30 mouse cellular contexts compared by ENCODE assay signal in the genomic region with DNA sequence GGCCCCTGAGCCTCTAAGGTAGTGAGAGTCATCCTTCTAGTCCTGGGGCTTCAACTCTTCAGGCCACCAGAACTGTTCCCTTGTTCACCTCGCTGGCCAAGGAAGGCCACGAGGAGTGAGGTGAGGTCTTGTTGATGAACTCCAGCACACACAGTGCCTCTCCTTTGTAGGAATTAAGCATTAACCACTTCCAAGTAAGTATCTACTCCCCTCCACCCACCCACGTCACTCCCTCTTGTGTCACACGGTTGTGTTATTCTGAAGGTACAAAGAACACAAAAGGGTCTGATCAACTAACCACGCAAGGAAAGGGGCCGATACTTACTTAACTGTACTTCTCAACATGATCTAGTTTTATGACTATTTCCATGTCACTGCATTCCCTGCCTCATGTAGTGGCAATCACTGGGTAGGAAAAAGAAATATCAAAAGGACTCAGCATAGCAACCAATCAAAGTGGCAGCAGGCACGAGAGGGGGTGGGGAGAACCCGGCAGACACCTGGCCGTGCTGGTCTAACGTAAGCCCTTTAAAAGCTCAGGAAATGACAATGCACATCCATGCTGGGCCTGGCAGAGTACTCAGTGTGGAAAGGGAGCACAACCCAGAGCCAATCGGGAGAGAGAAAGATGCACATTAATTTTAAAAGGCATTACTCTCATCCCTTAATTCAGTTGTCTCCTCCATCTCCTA. TPM values are rescaled to one million over a fixed set of nuclear protein-coding genes. Genes with fewer than 3 reads are reported as not detected.
DNase-seq lines count a peak whose midpoint lies in the region; ATAC-seq and TF ChIP-seq lines count a peak whose summit lies in the region.
"Had no signal": no experiment of that assay in that cellular context is flagged by ENCODE, and none has a peak within 500 bp of the region (broad histone marks: within the 10 kb centered on the region; RNA-seq: fewer than 3 reads in every experiment).

No protein-coding gene starts in this region.

- no peak overlapping the region for H3K9ac ChIP-seq in kidney, embryonic 16.5 days (replicated peaks; ENCODE audit: low read length)
- H3K9ac ChIP-seq in forebrain, postnatal 0 days = no peak overlapping the region
- H3K9ac ChIP-seq: embryonic facial prominence, embryonic 15.5 days; forebrain, embryonic 13.5 days; hindbrain, embryonic 15.5 days; limb, embryonic 13.5 days; lung, embryonic 15.5 days; neural tube, embryonic 13.5 days had no signal

- no peak for ATAC-seq in kidney, embryonic 16.5 days (ENCODE audit: low FRiP score, low TSS enrichment)
- ATAC-seq in forebrain, postnatal 0 days = no peak
- ATAC-seq: CD4-positive, CD25-positive, alpha-beta regulatory T cell, adult 4 months; forebrain, embryonic 13.5 days; inflammation-experienced regulatory T-cells, adult 6 months had no signal

- peak; percentile 24 for DNase-seq in kidney, adult 18-20 months
- peak; percentile 13 for DNase-seq in retina, adult 2 months (ENCODE audit: low read depth, low spot score)
- no peak for DNase-seq in retina, postnatal 1 day
- peak; percentile 27 to 34 for DNase-seq in thymus, postnatal 10 days (ENCODE audit: low spot score in 2 of 2)
- peak; percentile 78 for DNase-seq in yolk sac, embryonic 10.5 days (ENCODE audit: low spot score)
- DNase-seq in forebrain, postnatal 0 days = no peak
- no peak for DNase-seq in Muller cell, postnatal 12 days (ENCODE audit: inconsistent ontology term)
- DNase-seq: adrenal gland, adult 2 months; adrenal gland, postnatal 36 days; cerebellum, adult 18-20 months; cerebellum, postnatal 14 days; gastrocnemius, postnatal 25 days; heart, adult 18-20 months; right cerebral cortex, postnatal 14 days had no signal

- H3K4me1 ChIP-seq in kidney, embryonic 16.5 days (ENCODE audit: insufficient read depth, low read length) = no peaks in the 10 kb centered on the region
- H3K4me1 ChIP-seq in forebrain, postnatal 0 days (ENCODE audit: insufficient read depth) = no peaks in the 10 kb centered on the region
- H3K4me1 ChIP-seq: embryonic facial prominence, embryonic 10.5 days; embryonic facial prominence, embryonic 15.5 days; forebrain, embryonic 13.5 days; hindbrain, embryonic 10.5 days; hindbrain, embryonic 15.5 days; limb, embryonic 13.5 days; midbrain, embryonic 10.5 days; neural tube, embryonic 13.5 days had no signal

- H3K27ac ChIP-seq in kidney, embryonic 16.5 days (ENCODE audit: low read length) = no peak overlapping the region
- H3K27ac ChIP-seq in forebrain, postnatal 0 days (ENCODE audit: low read depth, low read length) = no peak overlapping the region
- H3K27ac ChIP-seq: embryonic facial prominence, embryonic 10.5 days; embryonic facial prominence, embryonic 15.5 days; forebrain, embryonic 13.5 days; hindbrain, embryonic 10.5 days; hindbrain, embryonic 15.5 days; layer of hippocampus, adult 2 months; limb, embryonic 13.5 days; lung, embryonic 15.5 days; midbrain, embryonic 10.5 days; neural tube, embryonic 13.5 days had no signal

- peaks cover 19% of the 10 kb centered on the region for H3K36me3 ChIP-seq in kidney, embryonic 16.5 days (ENCODE audit: insufficient read depth, low read length)
- peaks cover 76% of the 10 kb centered on the region for H3K36me3 ChIP-seq in forebrain, postnatal 0 days (ENCODE audit: insufficient read depth)

- no peaks in the 10 kb centered on the region for H3K27me3 ChIP-seq in kidney, embryonic 16.5 days (ENCODE audit: insufficient read depth, low read length)
- no peaks in the 10 kb centered on the region for H3K27me3 ChIP-seq in forebrain, postnatal 0 days (ENCODE audit: insufficient read depth, low read length)
- H3K27me3 ChIP-seq: embryonic facial prominence, embryonic 15.5 days; forebrain, embryonic 13.5 days; hindbrain, embryonic 15.5 days; limb, embryonic 13.5 days; lung, embryonic 15.5 days; neural tube, embryonic 13.5 days had no signal

- WGBS in kidney, embryonic 16.5 days = 83% methylated on average over 11 of the region's 11 CpGs
- 88% methylated on average over 11 of the region's 11 CpGs for WGBS in forebrain, postnatal 0 days

- H3K4me2 ChIP-seq in kidney, embryonic 16.5 days (replicated peaks; ENCODE audit: low read depth, low read length) = no peak overlapping the region
- H3K4me2 ChIP-seq in forebrain, postnatal 0 days (ENCODE audit: low read depth) = no peak overlapping the region
- H3K4me2 ChIP-seq: embryonic facial prominence, embryonic 15.5 days; forebrain, embryonic 13.5 days; heart, embryonic 11.5 days; hindbrain, embryonic 15.5 days; limb, embryonic 13.5 days; liver, embryonic 11.5 days; lung, embryonic 15.5 days; neural tube, embryonic 13.5 days had no signal

- no peak overlapping the region for H3K4me3 ChIP-seq in kidney, embryonic 16.5 days (ENCODE audit: low read length)
- H3K4me3 ChIP-seq in forebrain, postnatal 0 days (ENCODE audit: low read depth, low read length) = no peak overlapping the region
- H3K4me3 ChIP-seq: embryonic facial prominence, embryonic 10.5 days; embryonic facial prominence, embryonic 15.5 days; forebrain, embryonic 13.5 days; hindbrain, embryonic 10.5 days; hindbrain, embryonic 15.5 days; layer of hippocampus, adult 2 months; limb, embryonic 13.5 days; lung, embryonic 15.5 days; midbrain, embryonic 10.5 days; myocyte; neural tube, embryonic 13.5 days had no signal

- H3K9me3 ChIP-seq in kidney, embryonic 16.5 days (ENCODE audit: low read length) = no peaks in the 10 kb centered on the region
- H3K9me3 ChIP-seq in forebrain, postnatal 0 days (ENCODE audit: low read length) = no peaks in the 10 kb centered on the region
- H3K9me3 ChIP-seq: embryonic facial prominence, embryonic 10.5 days; embryonic facial prominence, embryonic 15.5 days; forebrain, embryonic 13.5 days; hindbrain, embryonic 10.5 days; hindbrain, embryonic 15.5 days; limb, embryonic 13.5 days; lung, embryonic 15.5 days; midbrain, embryonic 10.5 days; neural tube, embryonic 13.5 days had no signal

- no peak for TF ChIP-seq CTCF in forebrain, postnatal 0 days (IDR thresholded peaks at IDR 0.05; ENCODE audit: low read depth)

RNA-seq across cellular contexts. Expression of a gene that starts 30.8 kb away (rescaled TPM):
- polyA plus RNA-seq in kidney, embryonic 16.5 days (2015; fragmentation: Nextera tagmentation; extraction: Ambion mirVana) = 66.9 and 68.1 TPM in 2 replicates
- total RNA-seq in forebrain, postnatal 0 days (2014; rRNA removed) = 74.3 and 79.8 TPM in 2 replicates
- polyA plus RNA-seq in forebrain, postnatal 0 days (2015; fragmentation: Nextera tagmentation; extraction: Ambion mirVana) = 58.7 and 71.6 TPM in 2 replicates

Comparison
In these comparisons a context has a peak if more than half of its experiments do, and no peak if none do; other contexts are left out.
1. DNase-seq: peak in kidney, adult 18-20 months (single experiment), retina, adult 2 months (single experiment), thymus, postnatal 10 days (2 of 2) and yolk sac, embryonic 10.5 days (single experiment); none in retina, postnatal 1 day (single experiment), forebrain, postnatal 0 days (single experiment) and Muller cell, postnatal 12 days (single experiment).